Mouse (Mus musculus): Measurements from ENCODE around the gene Gpi1. TPM values are rescaled to one million over a fixed set of nuclear protein-coding genes. Genes with fewer than 3 reads are reported as not detected.

Gpi1 gene
- polyA plus RNA-seq, 1 experiment from 2014 or later: 242 TPM

DNA sequence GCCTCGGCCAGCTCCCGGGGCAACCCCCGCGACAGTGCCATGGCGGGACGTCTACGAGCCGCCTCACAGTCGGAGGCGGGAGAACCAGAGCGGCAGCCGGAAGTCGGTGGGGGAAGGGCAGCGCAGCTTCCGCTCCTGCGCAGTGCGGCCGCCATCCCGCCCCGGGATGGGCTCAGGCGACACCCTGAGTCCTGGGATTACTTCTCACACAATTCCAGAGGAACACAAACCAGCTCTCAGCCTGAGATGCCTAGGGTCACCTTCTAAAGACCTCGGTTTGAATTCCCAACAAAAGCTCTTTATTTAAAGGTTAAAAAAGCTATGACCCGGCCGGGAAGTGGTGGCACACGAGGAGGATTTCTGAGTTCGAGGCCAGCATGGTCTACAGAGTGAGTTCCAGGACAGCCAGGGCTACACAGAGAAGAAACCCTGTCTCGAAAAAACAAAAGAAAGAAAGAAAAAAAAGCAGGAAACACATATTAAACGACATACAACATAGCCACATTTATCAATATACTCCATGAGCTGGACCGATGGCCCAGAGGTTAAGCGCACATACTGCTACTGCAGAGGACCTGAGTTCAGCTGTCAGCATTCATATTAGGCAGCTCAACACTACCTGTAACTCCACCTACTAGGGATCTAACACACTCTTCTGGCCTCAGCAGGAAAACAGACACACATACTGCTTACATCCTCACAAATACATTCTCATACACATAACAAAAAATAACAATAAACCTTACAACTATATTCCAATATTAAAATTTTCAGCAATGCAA is 61.5 kb downstream of the Gpi1 start:
- 12% methylated on average over 29 of the region's 30 CpGs for WGBS
- Histone ChIP-seq H3K4me1 (replicated peaks) (peaks cover 21% of the 10 kb centered on the region), H3K9me3 (no peaks in the 10 kb centered on the region), H3K27ac (replicated peaks) (peak overlapping the region; percentile 93), H3K4me3 (peak overlapping the region; percentile 90), H3K4me2 (peak overlapping the region; percentile 94), H3K36me3 (peaks cover 15% of the 10 kb centered on the region), H3K27me3 (no peaks in the 10 kb centered on the region), H3K9ac (peak overlapping the region; percentile 96)
- peak; percentile 95 for ATAC-seq (ENCODE audit: low read depth)

GRCm38 (mm10) chr7:34167766-34168469 is 62.2 kb downstream of the Gpi1 start:
- Histone ChIP-seq H3K9ac (peak overlapping the region; percentile 96), H3K27me3 (no peaks in the 10 kb centered on the region), H3K9me3 (no peaks in the 10 kb centered on the region), H3K4me2 (peak overlapping the region; percentile 94), H3K4me3 (peak overlapping the region; percentile 90), H3K36me3 (peaks cover 22% of the 10 kb centered on the region), H3K27ac (replicated peaks) (peak overlapping the region; percentile 93), H3K4me1 (replicated peaks) (peaks cover 21% of the 10 kb centered on the region)
- WGBS: under 1% methylated on average over 48 of the region's 54 CpGs
- peak; percentile 90 for ATAC-seq (ENCODE audit: low read depth)

DNA sequence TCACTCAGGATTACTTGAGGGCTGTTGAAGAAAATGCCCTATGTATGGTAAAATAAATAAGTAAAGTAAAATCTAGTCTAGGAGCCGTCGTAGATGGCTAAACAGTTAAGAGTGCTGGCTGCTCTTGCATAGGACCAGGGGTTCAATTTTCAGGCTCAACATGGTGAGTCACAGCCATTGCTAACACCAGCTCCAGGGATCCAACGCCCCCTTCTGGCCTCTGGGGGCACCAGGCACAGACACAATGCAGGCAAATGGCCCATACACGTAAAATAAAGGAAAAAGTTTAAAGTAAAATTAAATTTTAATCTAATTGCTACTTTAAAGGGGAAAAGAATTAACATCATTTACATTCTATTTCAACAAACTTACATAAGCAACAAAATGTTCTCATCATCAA is 63.3 kb downstream of the Gpi1 start:
- 54% methylated on average over 4 of the region's 4 CpGs for WGBS
- ATAC-seq (ENCODE audit: low read depth): no peak

GRCm38 (mm10) chr7:34165999-34166398 is 64.1 kb downstream of the Gpi1 start:
- ATAC-seq (ENCODE audit: low read depth): no peak

More for the DNA sequence above, 63.3 kb downstream of the Gpi1 start:
- Histone ChIP-seq H3K36me3 (peaks cover 33% of the 10 kb centered on the region), H3K4me1 (replicated peaks) (peaks cover 21% of the 10 kb centered on the region), H3K27me3 (no peaks in the 10 kb centered on the region), H3K4me2 (peak overlapping the region; percentile 20; the same call in 1 of the 2 replicates), H3K9ac (no peak overlapping the region), H3K4me3 (no peak overlapping the region), H3K27ac (replicated peaks) (no peak overlapping the region), H3K9me3 (no peaks in the 10 kb centered on the region)

DNA sequence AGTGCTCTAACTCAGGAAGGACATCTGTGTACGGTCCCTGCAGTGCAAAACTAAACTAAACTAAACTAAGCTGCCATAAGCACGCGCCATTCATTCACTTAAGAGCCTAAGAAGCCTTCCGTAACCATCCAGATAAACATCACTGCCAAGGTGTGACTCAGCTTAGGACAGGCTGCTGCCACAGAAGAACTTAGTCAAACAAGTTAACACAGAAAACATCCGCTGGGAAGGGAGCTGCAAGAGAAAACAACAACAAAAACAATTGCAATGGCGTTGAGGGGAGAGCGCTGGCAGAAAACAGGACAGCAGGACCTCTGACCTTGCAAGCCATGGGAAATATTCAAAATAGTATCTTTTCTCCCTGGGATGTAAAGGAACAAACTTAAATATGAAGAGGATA is 65.5 kb downstream of the Gpi1 start:
- ATAC-seq (ENCODE audit: low read depth): no peak
- 90% methylated on average over 7 of the region's 7 CpGs for WGBS
- H3K36me3 ChIP-seq: peaks cover 53% of the 10 kb centered on the region
- no peaks in the 10 kb centered on the region for H3K9me3 ChIP-seq
- H3K27me3 ChIP-seq: no peaks in the 10 kb centered on the region
- no peak overlapping the region for H3K4me2 ChIP-seq
- H3K9ac ChIP-seq: no peak overlapping the region
- H3K4me1 ChIP-seq (replicated peaks): peaks cover 21% of the 10 kb centered on the region
- H3K27ac ChIP-seq (replicated peaks): no peak overlapping the region
- H3K4me3 ChIP-seq: no peak overlapping the region

More at GRCm38 (mm10) chr7:34165999-34166398, 64.1 kb downstream of the Gpi1 start:
- H3K27ac ChIP-seq (replicated peaks): no peak overlapping the region
- peaks cover 41% of the 10 kb centered on the region for H3K36me3 ChIP-seq
- H3K4me3 ChIP-seq: no peak overlapping the region
- no peak overlapping the region for H3K9ac ChIP-seq
- WGBS: 79% methylated on average over 3 of the region's 3 CpGs
- H3K9me3 ChIP-seq: no peaks in the 10 kb centered on the region
- H3K27me3 ChIP-seq: no peaks in the 10 kb centered on the region
- peak overlapping the region; percentile 20; the same call in 1 of the 2 replicates for H3K4me2 ChIP-seq
- peaks cover 21% of the 10 kb centered on the region for H3K4me1 ChIP-seq (replicated peaks)

DNA sequence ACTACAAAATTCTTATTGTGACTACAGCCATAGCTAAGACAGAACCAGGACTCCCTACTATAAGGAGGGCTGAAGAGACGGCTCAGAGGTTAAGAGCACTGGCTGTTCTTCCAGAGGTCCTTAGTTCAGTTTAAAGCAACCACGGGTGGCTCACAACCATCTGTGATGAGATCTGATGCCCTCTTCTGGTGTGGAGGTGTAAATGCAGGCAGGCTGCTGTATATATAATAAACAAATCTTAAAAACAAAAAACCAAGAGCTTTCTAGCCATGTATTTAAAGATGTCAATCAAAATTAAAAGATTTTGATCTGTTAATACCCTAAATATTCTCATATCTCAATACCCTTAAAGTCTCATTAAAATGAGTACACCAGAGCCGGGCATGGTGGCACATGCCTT is 71.0 kb downstream of the Gpi1 start:
- ATAC-seq (ENCODE audit: low read depth): no peak
- WGBS: 92% methylated on average over 3 of the region's 3 CpGs

DNA sequence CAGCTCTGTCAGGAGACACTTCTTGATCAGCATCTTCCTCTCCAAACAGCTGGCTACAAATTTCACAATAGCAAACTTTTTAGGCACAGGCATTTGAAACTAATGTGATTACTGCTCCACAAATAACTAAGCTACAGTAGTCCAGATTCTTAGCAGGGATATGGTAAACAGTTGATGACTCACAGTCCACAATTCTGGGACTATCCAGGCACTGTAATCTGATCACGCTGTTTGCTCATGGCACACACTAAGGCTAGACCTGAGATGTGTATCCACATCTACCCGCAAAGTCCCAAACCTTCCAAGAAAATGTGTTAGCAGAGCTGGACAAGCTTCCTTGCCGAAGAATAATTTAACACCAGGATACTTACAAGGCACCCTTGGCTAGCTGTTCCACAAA is 72.1 kb downstream of the Gpi1 start:
- H3K4me2 ChIP-seq: no peak overlapping the region
- no peaks in the 10 kb centered on the region for H3K4me1 ChIP-seq (replicated peaks)
- no peak overlapping the region for H3K9ac ChIP-seq
- H3K36me3 ChIP-seq: peaks cover 96% of the 10 kb centered on the region
- no peak overlapping the region for H3K4me3 ChIP-seq
- no peak for ATAC-seq (ENCODE audit: low read depth)
- no peaks in the 10 kb centered on the region for H3K9me3 ChIP-seq
- no peaks in the 10 kb centered on the region for H3K27me3 ChIP-seq
- H3K27ac ChIP-seq (replicated peaks): no peak overlapping the region
- WGBS: 96% methylated on average over 3 of the region's 3 CpGs

More for the DNA sequence above, 71.0 kb downstream of the Gpi1 start:
- Histone ChIP-seq H3K4me1 (replicated peaks) (no peaks in the 10 kb centered on the region), H3K27ac (replicated peaks) (no peak overlapping the region), H3K9me3 (no peaks in the 10 kb centered on the region), H3K4me3 (no peak overlapping the region), H3K4me2 (no peak overlapping the region), H3K36me3 (peaks cover 94% of the 10 kb centered on the region), H3K9ac (no peak overlapping the region), H3K27me3 (no peaks in the 10 kb centered on the region)

Other genes starting within 250 kb of the Gpi1 start
- not detected in 2 replicates for gene Scgb2b27, start 216.4 kb downstream of the Gpi1 start, polyA plus RNA-seq (2015; fragmentation: Nextera tagmentation; extraction: Ambion mirVana)
- gene Scgb1b27, start 208.9 kb downstream of the Gpi1 start, polyA plus RNA-seq (2015; fragmentation: Nextera tagmentation; extraction: Ambion mirVana): not detected in 2 replicates
- not detected in 2 replicates for gene Scgb1b30, start 134.9 kb downstream of the Gpi1 start, polyA plus RNA-seq (2015; fragmentation: Nextera tagmentation; extraction: Ambion mirVana)
- gene Wtip, start 97.1 kb downstream of the Gpi1 start, polyA plus RNA-seq (2015; fragmentation: Nextera tagmentation; extraction: Ambion mirVana): 3.2 and 5.2 TPM in 2 replicates
- gene Uba2, start 60.7 kb downstream of the Gpi1 start, polyA plus RNA-seq (2015; fragmentation: Nextera tagmentation; extraction: Ambion mirVana): 188 and 193 TPM in 2 replicates
- 77.9 and 83.8 TPM in 2 replicates for gene Pdcd2l, start 33.7 kb downstream of the Gpi1 start, polyA plus RNA-seq (2015; fragmentation: Nextera tagmentation; extraction: Ambion mirVana)
- not detected in 2 replicates for gene Gm6096, start 20.7 kb upstream of the Gpi1 start, polyA plus RNA-seq (2015; fragmentation: Nextera tagmentation; extraction: Ambion mirVana)
- gene 4931406P16Rik, start 83.2 kb upstream of the Gpi1 start, polyA plus RNA-seq (2015; fragmentation: Nextera tagmentation; extraction: Ambion mirVana): 32.5 and 34.9 TPM in 2 replicates
- 58.9 and 73.1 TPM in 2 replicates for gene Lsm14a, start 163.0 kb upstream of the Gpi1 start, polyA plus RNA-seq (2015; fragmentation: Nextera tagmentation; extraction: Ambion mirVana)